Mouse (Mus musculus) testis, adult 2 months (tissue): Measurements from ENCODE around the gene Tprg. TPM values are rescaled to one million over a fixed set of nuclear protein-coding genes. Genes with fewer than 3 reads are reported as not detected.

Experiments used
- H3K27ac ChIP-seq: fragments of 200-500 bp; 2 replicates; pipeline ENCODE4 v1.5.1; 2012; ENCODE audit warnings: low read depth, low read length; ENCODE audit not compliant: control insufficient read depth, insufficient read depth
- H3K27me3 ChIP-seq: fragments of 200-500 bp; 2 replicates; pipeline ENCODE4 v1.6.1; 2012; ENCODE audit warnings: mild to moderate bottlenecking, low read length, moderate library complexity; ENCODE audit not compliant: control insufficient read depth, insufficient read depth
- H3K36me3 ChIP-seq: fragments of 200-500 bp; 2 replicates; pipeline ENCODE4 v1.6.1; 2012; ENCODE audit warnings: mild to moderate bottlenecking, low read length; ENCODE audit not compliant: control insufficient read depth, insufficient read depth
- H3K4me1 ChIP-seq: fragments of 200-500 bp; 2 replicates; pipeline ENCODE4 v1.6.1; 2012; ENCODE audit warnings: low read length; ENCODE audit not compliant: control insufficient read depth, insufficient read depth
- H3K4me3 ChIP-seq: fragments of 200-500 bp; 2 replicates; pipeline ENCODE4 v1.5.1; 2012; ENCODE audit warnings: low read depth, mild to moderate bottlenecking, low read length, moderate library complexity, mixed read lengths; ENCODE audit not compliant: control insufficient read depth
- CTCF ChIP-seq: fragments of 200-500 bp; IDR thresholded peaks from 2 replicates; pipeline ENCODE4 v1.5.1; 2012; ENCODE audit warnings: low read depth, mild to moderate bottlenecking, inconsistent platforms, low read length, moderate library complexity; ENCODE audit not compliant: control insufficient read depth, insufficient read depth, insufficient replicate concordance
- POLR2A ChIP-seq: fragments of 200-500 bp; IDR thresholded peaks from 2 replicates; pipeline ENCODE4 v1.6.1; 2012; ENCODE audit warnings: low read depth, mild to moderate bottlenecking, inconsistent platforms, low read length, moderate library complexity; ENCODE audit not compliant: control insufficient read depth
- polyA plus RNA-seq: library from polyadenylated mRNA; depleted of rRNA; stranded (reverse); fragments of >200 nt; gene quantifications from 2 replicates; pipeline ENCODE4 v1.2.3, GENCODE M21; 2012

Gene Tprg
- polyA plus RNA-seq, 1 experiment, result not detected

DNA sequence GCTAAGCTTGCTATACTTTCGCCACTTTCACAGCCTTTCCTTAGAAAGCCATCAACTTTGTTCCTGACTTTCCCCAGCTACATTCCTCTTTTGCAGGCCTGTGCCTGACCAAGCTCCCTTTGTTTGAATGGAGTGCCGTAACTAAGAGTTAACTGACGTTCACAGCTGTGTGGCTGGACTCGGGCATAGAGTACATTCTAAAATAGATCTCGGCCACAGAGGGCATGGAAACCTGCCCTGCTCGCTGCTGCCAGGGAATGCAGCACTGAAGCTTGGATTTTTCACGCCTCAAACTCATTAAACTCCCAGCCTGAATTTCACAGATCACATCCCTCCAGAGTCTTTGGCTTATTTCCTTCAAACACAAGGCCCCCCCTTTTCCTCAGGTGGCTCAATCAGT, 159.0 kb downstream of the Tprg start:
- H3K4me3 ChIP-seq, result no peak overlapping the region
- no peaks in the 10 kb centered on the region for H3K36me3 ChIP-seq
- H3K4me1 ChIP-seq, result no peaks in the 10 kb centered on the region
- TF ChIP-seq CTCF (no peak), POLR2A (no peak)
- H3K27ac ChIP-seq, result no peak overlapping the region
- H3K27me3 ChIP-seq, result no peaks in the 10 kb centered on the region

DNA sequence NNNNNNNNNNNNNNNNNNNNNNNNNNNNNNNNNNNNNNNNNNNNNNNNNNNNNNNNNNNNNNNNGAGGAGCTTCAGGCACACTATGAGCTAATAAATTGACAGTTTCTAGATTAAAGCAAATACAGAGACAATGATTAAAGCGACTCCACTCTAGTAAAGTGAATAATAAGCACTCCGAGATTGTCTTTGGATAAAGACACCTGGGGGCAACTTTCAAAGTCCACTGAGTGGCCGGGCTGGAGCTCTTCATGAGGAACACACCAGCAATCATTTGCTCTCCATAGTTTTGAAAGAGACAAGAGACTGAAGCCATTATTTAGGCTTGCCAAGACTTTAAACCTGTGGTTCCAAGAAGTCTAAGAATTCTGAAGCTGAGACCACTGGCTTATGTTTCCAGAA, 164.9 kb downstream of the Tprg start:
- no peaks in the 10 kb centered on the region for H3K27me3 ChIP-seq
- H3K27ac ChIP-seq, result no peak overlapping the region
- H3K4me1 ChIP-seq, result no peaks in the 10 kb centered on the region
- no peak for TF ChIP-seq POLR2A
- no peak for TF ChIP-seq CTCF
- H3K36me3 ChIP-seq, result no peaks in the 10 kb centered on the region
- no peak overlapping the region for H3K4me3 ChIP-seq

DNA sequence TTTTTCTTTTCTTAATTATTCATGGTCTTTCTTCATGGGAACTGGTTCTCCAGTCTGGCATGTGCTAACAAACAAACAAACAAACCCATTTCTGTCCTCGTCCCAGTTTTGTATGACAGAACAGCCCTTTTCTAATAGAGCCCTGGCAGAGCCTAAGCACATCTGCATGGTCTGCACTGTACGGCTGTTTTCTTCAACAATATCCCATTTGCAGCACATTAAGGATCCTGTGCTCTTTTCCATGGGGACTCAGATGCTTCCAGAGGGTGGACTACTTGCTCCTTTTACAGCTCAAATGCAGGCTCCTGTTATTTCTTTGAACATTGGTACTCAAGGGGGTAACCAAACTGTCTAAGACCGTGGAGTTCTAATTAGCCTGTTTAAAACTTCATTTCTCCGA, 178.1 kb downstream of the Tprg start:
- Histone ChIP-seq H3K27me3 (no peaks in the 10 kb centered on the region), H3K4me3 (no peak overlapping the region), H3K36me3 (no peaks in the 10 kb centered on the region), H3K27ac (no peak overlapping the region), H3K4me1 (no peaks in the 10 kb centered on the region)
- TF ChIP-seq CTCF (no peak), POLR2A (no peak)

DNA sequence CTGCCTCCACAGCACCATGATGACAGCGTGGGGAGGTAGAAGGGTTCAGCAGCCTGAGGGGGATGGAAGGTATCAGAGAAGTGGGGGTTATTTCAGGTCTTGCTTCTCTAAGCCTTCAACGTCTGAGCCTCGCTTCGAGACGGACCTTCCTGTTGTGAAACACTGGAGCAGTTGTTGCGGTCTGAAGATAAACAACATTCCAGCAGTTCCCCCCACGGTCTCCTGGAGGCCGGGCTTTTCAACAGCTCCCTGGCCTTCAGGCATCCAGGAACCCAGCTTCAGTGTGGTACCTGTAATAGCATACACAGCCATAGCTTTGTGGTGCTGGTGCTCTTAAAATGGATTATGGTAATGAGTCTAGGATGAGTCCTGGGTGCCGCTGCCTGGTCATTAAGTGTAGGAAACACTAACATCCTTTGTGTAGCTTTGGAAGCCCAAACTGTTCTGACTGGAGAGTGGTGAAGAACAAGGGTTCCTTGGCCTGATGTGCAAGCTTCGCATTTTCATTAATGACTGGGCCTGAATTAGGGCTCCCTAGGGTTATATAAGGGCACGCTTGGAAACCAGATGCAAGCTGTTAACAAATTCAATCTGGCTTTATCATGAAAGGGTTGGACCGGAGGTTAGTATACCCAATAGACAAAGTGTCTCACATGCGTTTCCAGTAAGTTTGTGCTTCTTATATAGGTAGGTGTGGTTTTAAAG, 179.0 kb downstream of the Tprg start:
- H3K27ac ChIP-seq, result no peak overlapping the region
- TF ChIP-seq CTCF, result no peak
- TF ChIP-seq POLR2A, result no peak
- H3K36me3 ChIP-seq, result no peaks in the 10 kb centered on the region
- H3K4me1 ChIP-seq, result no peaks in the 10 kb centered on the region
- H3K27me3 ChIP-seq, result no peaks in the 10 kb centered on the region
- no peak overlapping the region for H3K4me3 ChIP-seq

DNA sequence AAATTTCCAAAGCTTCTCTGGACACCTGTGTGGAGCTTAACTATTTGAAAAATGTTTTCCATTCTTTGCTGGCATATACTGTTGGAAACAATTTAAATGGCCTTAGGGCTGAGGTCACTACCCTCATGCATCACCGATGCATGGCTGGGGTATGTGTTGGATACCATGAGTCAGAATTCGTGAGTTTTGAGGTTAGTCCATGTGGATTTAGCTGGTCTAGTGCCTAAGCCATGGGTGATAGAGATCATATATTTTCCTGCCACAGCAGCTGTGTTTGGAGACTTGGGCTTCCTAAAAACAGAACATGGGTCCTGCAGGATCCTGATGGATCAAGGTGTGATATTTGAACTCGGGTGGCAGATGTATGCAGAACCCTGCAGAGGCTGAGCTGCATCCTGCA, 181.4 kb downstream of the Tprg start:
- Histone ChIP-seq H3K36me3 (no peaks in the 10 kb centered on the region), H3K27ac (no peak overlapping the region), H3K4me3 (no peak overlapping the region), H3K4me1 (no peaks in the 10 kb centered on the region), H3K27me3 (no peaks in the 10 kb centered on the region)
- no peak for TF ChIP-seq POLR2A
- TF ChIP-seq CTCF, result no peak

DNA sequence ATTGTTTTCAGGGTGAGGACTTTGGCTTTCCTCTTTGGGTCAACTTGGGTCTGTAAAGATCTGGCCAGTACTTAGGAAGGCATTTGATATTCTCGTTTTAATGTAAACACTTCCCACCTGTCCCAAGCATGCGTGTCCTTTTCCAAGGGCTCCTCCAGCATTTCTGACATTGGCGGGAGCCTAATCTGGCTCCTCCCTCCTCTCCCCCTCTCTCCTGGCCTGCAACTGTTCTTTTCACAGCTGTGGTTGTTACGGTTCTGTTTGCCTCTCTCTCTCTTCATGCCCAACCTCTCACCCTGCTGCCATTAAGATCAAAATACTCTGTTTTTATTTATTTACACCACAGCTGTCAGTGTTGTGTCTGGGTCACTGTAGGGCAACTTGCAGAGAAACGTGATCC, 182.0 kb downstream of the Tprg start:
- TF ChIP-seq POLR2A (no peak), CTCF (no peak)
- H3K27ac ChIP-seq, result no peak overlapping the region
- no peaks in the 10 kb centered on the region for H3K27me3 ChIP-seq
- no peaks in the 10 kb centered on the region for H3K4me1 ChIP-seq
- no peaks in the 10 kb centered on the region for H3K36me3 ChIP-seq
- no peak overlapping the region for H3K4me3 ChIP-seq
